Mouse (Mus musculus) erythroblast, embryonic 14.5 days (primary cell): ENCODE data around the gene Gpr19.

Source experiments
- GATA1 ChIP-seq: IDR thresholded peaks from 2 replicates; pipeline ENCODE4 v1.6.1; 2012; ENCODE audit warnings: low read length, inconsistent platforms, mixed read lengths
- TAL1 ChIP-seq: IDR thresholded peaks from 3 replicates; pipeline ENCODE4 v1.6.1; 2012; ENCODE audit warnings: low read length, inconsistent platforms, mixed read lengths

DNA sequence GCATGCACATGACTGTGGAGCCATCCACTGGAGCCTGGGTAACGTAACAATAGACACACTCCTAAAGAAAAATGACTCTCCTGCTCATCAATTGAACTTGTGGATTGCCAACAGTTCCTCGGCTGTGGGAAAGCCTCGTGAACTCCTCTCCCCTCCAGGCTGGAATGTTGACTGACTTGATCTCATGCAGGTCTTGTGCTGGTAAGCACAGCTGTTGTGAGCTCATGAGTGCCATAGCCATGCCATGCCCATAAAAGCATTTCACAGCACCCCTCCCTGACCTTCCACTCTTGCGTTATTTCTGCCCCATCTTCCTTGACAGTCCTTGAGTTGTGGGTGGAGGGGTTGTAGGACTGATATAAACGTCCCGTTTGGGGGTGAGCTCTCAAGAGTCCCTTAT is 78.0 kb downstream of the Gpr19 start:
- no peak for TF ChIP-seq GATA1
- TF ChIP-seq TAL1 = no peak
